Mouse (Mus musculus): Measurements from ENCODE around the gene Sytl4. TPM values are rescaled to one million over a fixed set of nuclear protein-coding genes. Genes with fewer than 3 reads are reported as not detected.

Gene Sytl4
- polyA plus RNA-seq (2015; fragmentation: Nextera tagmentation; extraction: Ambion mirVana): 0.78 and 0.99 TPM in 2 replicates

DNA sequence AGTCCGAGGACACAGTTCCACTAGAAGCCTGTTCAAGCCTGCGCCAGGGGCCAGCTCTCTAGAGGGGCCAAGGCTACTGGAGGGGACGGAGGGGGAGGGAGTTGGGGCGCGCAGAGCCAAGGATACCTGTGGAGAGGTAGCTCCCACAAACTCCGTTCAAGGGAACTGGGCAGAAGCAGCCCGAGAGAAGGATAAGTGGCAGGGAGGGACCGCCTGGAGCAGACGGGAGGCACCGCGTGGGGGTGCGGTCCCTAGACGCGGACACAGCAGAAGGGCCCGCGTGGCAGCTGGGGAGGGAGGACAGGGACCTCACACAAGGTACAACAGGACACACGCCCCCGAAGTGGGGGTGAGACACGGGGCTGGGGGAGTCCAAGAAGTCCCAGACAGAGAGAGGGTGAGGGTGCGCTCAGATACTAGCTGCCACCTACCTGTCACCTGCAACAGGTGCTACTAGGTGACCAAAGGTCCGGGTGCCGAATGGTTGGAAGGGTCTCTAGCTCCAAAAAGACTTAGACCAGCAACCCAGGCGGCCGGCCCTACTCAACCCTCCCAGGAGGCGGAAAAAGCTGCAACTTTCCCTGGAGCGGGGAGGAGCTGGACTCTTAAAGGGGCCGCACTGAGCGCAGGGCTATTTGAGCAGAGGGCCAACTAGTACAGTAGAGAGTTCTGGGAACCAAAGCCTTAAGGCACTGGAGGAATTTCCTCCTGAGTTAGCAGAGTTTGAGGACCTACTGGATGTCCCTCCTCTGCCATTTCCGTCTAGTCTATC, at the start of gene Sytl4:
Gene Sytl4, minus strand, starts transcription at position 582 of the 772 bp plus-strand sequence.
- no peak for ATAC-seq

DNA sequence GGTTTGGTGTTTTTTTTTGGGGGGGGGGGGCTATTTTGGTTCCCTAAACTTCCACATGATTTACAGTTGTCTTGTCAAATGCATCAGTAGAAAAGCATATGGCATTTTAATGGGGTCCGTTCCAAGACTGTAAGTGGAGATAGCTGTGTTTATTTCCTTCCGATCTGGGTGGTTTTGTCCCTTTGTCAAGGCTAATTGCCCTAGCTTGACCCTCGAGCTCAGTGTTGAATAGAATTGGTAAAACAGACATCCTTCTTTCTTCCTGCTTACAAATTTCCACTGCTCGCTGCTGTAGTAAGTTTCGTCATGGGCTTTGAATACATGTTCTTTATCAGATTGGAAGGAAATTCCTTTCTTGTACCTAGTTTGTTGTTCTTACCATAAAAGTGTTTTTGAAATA, 39.1 kb upstream of the Sytl4 start:
- H3K4me1 ChIP-seq (ENCODE audit: control insufficient read depth, insufficient read depth, low read length): no peaks in the 10 kb centered on the region
- no peaks in the 10 kb centered on the region for H3K36me3 ChIP-seq (ENCODE audit: control insufficient read depth, insufficient read depth, low read length)
- H3K27ac ChIP-seq (ENCODE audit: low read length): no peak overlapping the region
- no peaks in the 10 kb centered on the region for H3K9me3 ChIP-seq (replicated peaks; ENCODE audit: control insufficient read depth, low read length, poor library complexity, severe bottlenecking)
- no peak for ATAC-seq
- H3K9ac ChIP-seq (ENCODE audit: low read depth, low read length): no peak overlapping the region
- H3K27me3 ChIP-seq (ENCODE audit: control insufficient read depth, insufficient read depth, low read depth, low read length): no peaks in the 10 kb centered on the region
- H3K4me3 ChIP-seq (ENCODE audit: low read depth, low read length): no peak overlapping the region
- WGBS: 48% methylated on average over 5 of the region's 5 CpGs
- no peak overlapping the region for H3K4me2 ChIP-seq (ENCODE audit: low read length)

More for the DNA sequence above, at the start of gene Sytl4:
- H3K27me3 ChIP-seq (ENCODE audit: control insufficient read depth, insufficient read depth, low read depth, low read length): peaks cover 7% of the 10 kb centered on the region; the same call in 1 of the 2 replicates
- WGBS: 19% methylated on average over 28 of the region's 29 CpGs
- no peak within 1 kb of the TSS for H3K9ac ChIP-seq (ENCODE audit: low read depth, low read length)
- no peaks in the 10 kb centered on the region for H3K4me1 ChIP-seq (ENCODE audit: control insufficient read depth, insufficient read depth, low read length)
- H3K27ac ChIP-seq (ENCODE audit: low read length): no peak within 1 kb of the TSS
- H3K4me3 ChIP-seq (ENCODE audit: low read depth, low read length): peak within 1 kb of the TSS; percentile 28
- H3K9me3 ChIP-seq (replicated peaks; ENCODE audit: control insufficient read depth, low read length, poor library complexity, severe bottlenecking): no peaks in the 10 kb centered on the region
- no peaks in the 10 kb centered on the region for H3K36me3 ChIP-seq (ENCODE audit: control insufficient read depth, insufficient read depth, low read length)
- peak within 1 kb of the TSS; percentile 54 for H3K4me2 ChIP-seq (ENCODE audit: low read length)

- Histone ChIP-seq H3K4me2 (ENCODE audit: low read length) (no peak overlapping the region), H3K4me3 (ENCODE audit: low read depth, low read length) (no peak overlapping the region), H3K9me3 (replicated peaks; ENCODE audit: control insufficient read depth, low read length, poor library complexity, severe bottlenecking) (no peaks in the 10 kb centered on the region), H3K27ac (ENCODE audit: low read length) (no peak overlapping the region), H3K36me3 (ENCODE audit: control insufficient read depth, insufficient read depth, low read length) (no peaks in the 10 kb centered on the region), H3K9ac (ENCODE audit: low read depth, low read length) (no peak overlapping the region), H3K4me1 (ENCODE audit: control insufficient read depth, insufficient read depth, low read length) (no peaks in the 10 kb centered on the region), H3K27me3 (ENCODE audit: control insufficient read depth, insufficient read depth, low read depth, low read length) (no peaks in the 10 kb centered on the region)
- WGBS: 13% methylated on average over 9 of the region's 9 CpGs
- ATAC-seq: peak; percentile 79
Measured at GRCm38 (mm10) chrX:134019005-134019404, 37.4 kb upstream of the Sytl4 start.

- Histone ChIP-seq H3K4me1 (ENCODE audit: control insufficient read depth, insufficient read depth, low read length) (no peaks in the 10 kb centered on the region), H3K27me3 (ENCODE audit: control insufficient read depth, insufficient read depth, low read depth, low read length) (no peaks in the 10 kb centered on the region), H3K4me3 (ENCODE audit: low read depth, low read length) (no peak overlapping the region), H3K27ac (ENCODE audit: low read length) (no peak overlapping the region), H3K36me3 (ENCODE audit: control insufficient read depth, insufficient read depth, low read length) (no peaks in the 10 kb centered on the region), H3K9ac (ENCODE audit: low read depth, low read length) (no peak overlapping the region), H3K4me2 (ENCODE audit: low read length) (no peak overlapping the region), H3K9me3 (replicated peaks; ENCODE audit: control insufficient read depth, low read length, poor library complexity, severe bottlenecking) (no peaks in the 10 kb centered on the region)
- 65% methylated on average over 3 of the region's 3 CpGs for WGBS
- no peak for ATAC-seq
Measured at GRCm38 (mm10) chrX:133995866-133996265, 14.3 kb upstream of the Sytl4 start.

- no peak for ATAC-seq
- no peaks in the 10 kb centered on the region for H3K27me3 ChIP-seq (ENCODE audit: control insufficient read depth, insufficient read depth, low read depth, low read length)
- no peaks in the 10 kb centered on the region for H3K9me3 ChIP-seq (replicated peaks; ENCODE audit: control insufficient read depth, low read length, poor library complexity, severe bottlenecking)
- 75% methylated on average over 2 of the region's 2 CpGs for WGBS
- H3K4me1 ChIP-seq (ENCODE audit: control insufficient read depth, insufficient read depth, low read length): no peaks in the 10 kb centered on the region
- H3K36me3 ChIP-seq (ENCODE audit: control insufficient read depth, insufficient read depth, low read length): no peaks in the 10 kb centered on the region
- no peak overlapping the region for H3K9ac ChIP-seq (ENCODE audit: low read depth, low read length)
- H3K27ac ChIP-seq (ENCODE audit: low read length): no peak overlapping the region
- H3K4me3 ChIP-seq (ENCODE audit: low read depth, low read length): no peak overlapping the region
- no peak overlapping the region for H3K4me2 ChIP-seq (ENCODE audit: low read length)
Measured at GRCm38 (mm10) chrX:133964615-133965014, 17.0 kb downstream of the Sytl4 start.

GRCm38 (mm10) chrX:133960617-133961016, 21.0 kb downstream of the Sytl4 start:
- H3K4me3 ChIP-seq (ENCODE audit: low read depth, low read length): no peak overlapping the region
- H3K4me1 ChIP-seq (ENCODE audit: control insufficient read depth, insufficient read depth, low read length): no peaks in the 10 kb centered on the region
- H3K36me3 ChIP-seq (ENCODE audit: control insufficient read depth, insufficient read depth, low read length): no peaks in the 10 kb centered on the region
- H3K27me3 ChIP-seq (ENCODE audit: control insufficient read depth, insufficient read depth, low read depth, low read length): no peaks in the 10 kb centered on the region
- WGBS: 56% methylated on average over 2 of the region's 2 CpGs
- no peaks in the 10 kb centered on the region for H3K9me3 ChIP-seq (replicated peaks; ENCODE audit: control insufficient read depth, low read length, poor library complexity, severe bottlenecking)
- no peak for ATAC-seq
- H3K4me2 ChIP-seq (ENCODE audit: low read length): no peak overlapping the region
- no peak overlapping the region for H3K9ac ChIP-seq (ENCODE audit: low read depth, low read length)
- no peak overlapping the region for H3K27ac ChIP-seq (ENCODE audit: low read length)

DNA sequence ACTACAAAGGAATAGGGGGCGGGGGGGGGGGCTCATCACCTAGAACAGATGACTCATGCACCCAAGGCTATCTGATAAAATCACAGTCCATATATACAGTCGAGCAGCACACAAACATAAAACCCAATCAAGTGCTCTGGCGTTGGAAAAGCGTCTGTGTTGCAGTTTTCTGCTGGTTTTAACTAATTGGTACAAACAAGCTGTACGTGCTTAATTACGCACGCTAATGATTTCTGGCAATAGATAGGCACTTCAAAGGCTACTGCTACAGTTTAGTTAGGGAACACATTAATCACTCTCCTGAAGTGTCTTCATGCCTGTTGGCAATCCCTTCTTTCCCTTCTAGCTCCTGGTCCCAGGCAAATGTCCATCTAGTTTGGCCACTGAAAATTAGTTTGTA, 27.0 kb downstream of the Sytl4 start:
- H3K4me1 ChIP-seq (ENCODE audit: control insufficient read depth, insufficient read depth, low read length): no peaks in the 10 kb centered on the region

GRCm38 (mm10) chrX:133947427-133947826, 34.2 kb downstream of the Sytl4 start:
- no peaks in the 10 kb centered on the region for H3K4me1 ChIP-seq (ENCODE audit: control insufficient read depth, insufficient read depth, low read length)
- H3K27ac ChIP-seq (ENCODE audit: low read length): no peak overlapping the region
- H3K36me3 ChIP-seq (ENCODE audit: control insufficient read depth, insufficient read depth, low read length): no peaks in the 10 kb centered on the region
- H3K4me2 ChIP-seq (ENCODE audit: low read length): no peak overlapping the region
- H3K4me3 ChIP-seq (ENCODE audit: low read depth, low read length): no peak overlapping the region
- peak; percentile 84 for ATAC-seq
- H3K9ac ChIP-seq (ENCODE audit: low read depth, low read length): no peak overlapping the region
- H3K27me3 ChIP-seq (ENCODE audit: control insufficient read depth, insufficient read depth, low read depth, low read length): no peaks in the 10 kb centered on the region; the same call in 1 of the 2 replicates
- 38% methylated on average over 3 of the region's 3 CpGs for WGBS
- H3K9me3 ChIP-seq (replicated peaks; ENCODE audit: control insufficient read depth, low read length, poor library complexity, severe bottlenecking): no peaks in the 10 kb centered on the region

More for the DNA sequence above, 27.0 kb downstream of the Sytl4 start:
- H3K9me3 ChIP-seq (replicated peaks; ENCODE audit: control insufficient read depth, low read length, poor library complexity, severe bottlenecking): no peaks in the 10 kb centered on the region
- H3K4me2 ChIP-seq (ENCODE audit: low read length): no peak overlapping the region
- no peak overlapping the region for H3K4me3 ChIP-seq (ENCODE audit: low read depth, low read length)
- 74% methylated on average over 7 of the region's 7 CpGs for WGBS
- H3K27ac ChIP-seq (ENCODE audit: low read length): no peak overlapping the region
- no peaks in the 10 kb centered on the region for H3K36me3 ChIP-seq (ENCODE audit: control insufficient read depth, insufficient read depth, low read length)
- H3K9ac ChIP-seq (ENCODE audit: low read depth, low read length): no peak overlapping the region
- no peaks in the 10 kb centered on the region for H3K27me3 ChIP-seq (ENCODE audit: control insufficient read depth, insufficient read depth, low read depth, low read length)
- ATAC-seq: no peak

DNA sequence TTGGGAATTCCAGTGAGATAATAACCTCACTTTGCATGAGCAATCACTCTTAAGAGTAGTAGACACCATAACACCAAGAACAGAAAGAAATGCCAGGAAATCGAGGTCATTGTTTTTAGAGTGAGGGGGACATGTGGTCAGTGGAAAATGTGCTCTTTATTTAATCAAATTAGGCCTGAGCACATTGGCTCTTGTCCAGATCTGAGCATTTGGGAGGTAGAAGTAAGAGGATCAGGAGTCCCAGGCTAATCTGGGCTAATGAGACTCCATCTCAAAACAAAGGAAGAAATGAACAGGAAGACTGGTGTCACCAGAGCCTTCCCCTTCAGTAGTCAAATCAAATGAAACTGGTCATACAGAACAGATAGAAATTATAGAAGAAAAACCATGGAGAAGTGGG, 42.1 kb downstream of the Sytl4 start:
- H3K9me3 ChIP-seq (replicated peaks; ENCODE audit: control insufficient read depth, low read length, poor library complexity, severe bottlenecking): no peaks in the 10 kb centered on the region
- H3K4me1 ChIP-seq (ENCODE audit: control insufficient read depth, insufficient read depth, low read length): no peaks in the 10 kb centered on the region
- WGBS: 50% methylated on average over 1 of the region's 1 CpGs
- H3K4me2 ChIP-seq (ENCODE audit: low read length): no peak overlapping the region
- no peak overlapping the region for H3K4me3 ChIP-seq (ENCODE audit: low read depth, low read length)
- ATAC-seq: no peak
- no peak overlapping the region for H3K9ac ChIP-seq (ENCODE audit: low read depth, low read length)
- H3K36me3 ChIP-seq (ENCODE audit: control insufficient read depth, insufficient read depth, low read length): no peaks in the 10 kb centered on the region
- no peak overlapping the region for H3K27ac ChIP-seq (ENCODE audit: low read length)
- H3K27me3 ChIP-seq (ENCODE audit: control insufficient read depth, insufficient read depth, low read depth, low read length): no peaks in the 10 kb centered on the region; the same call in 1 of the 2 replicates
